Mouse (Mus musculus) brain, adult 10 weeks (tissue): ENCODE measurements around the gene Hephl1. TPM values are rescaled to one million over a fixed set of nuclear protein-coding genes. Genes with fewer than 3 reads are reported as not detected.

Source experiments
- polyA plus RNA-seq: library from polyadenylated mRNA; stranded (reverse); fragments of 350-450 nt; fragmentation: Illumina TruSeq; extraction: RNeasy Lipid Tissue Mini Kit (QIAGEN cat#74804); gene quantifications from one replicate; pipeline ENCODE4 v1.2.3, GENCODE M21; 2015; ENCODE audit warnings: low read depth, low replicate concordance

Gene Hephl1
- not detected for polyA plus RNA-seq

GRCm38 (mm10) chr9:15112008-15112407, at the start of gene Hephl1:
TSS of gene Hephl1 (minus strand) at chr9:15112108.

GRCm38 (mm10) chr9:15045084-15045669, 66.7 kb downstream of the Hephl1 start, which contains the start of gene Panx1:
TSS of gene Panx1 (minus strand) at chr9:15045478.

Other genes starting within 250 kb of the Hephl1 start
- not detected for gene Izumo1r, start 208.2 kb downstream of the Hephl1 start, polyA plus RNA-seq
- 28.1 TPM for gene Panx1, start 66.6 kb downstream of the Hephl1 start, polyA plus RNA-seq
- 16.1 TPM for gene Vstm5, start 126.9 kb upstream of the Hephl1 start, polyA plus RNA-seq
- 33.2 TPM for gene Med17, start 167.8 kb upstream of the Hephl1 start, polyA plus RNA-seq
- 31.4 TPM for gene Taf1d, start 194.1 kb upstream of the Hephl1 start, polyA plus RNA-seq
- gene 4931406C07Rik, start 194.3 kb upstream of the Hephl1 start, polyA plus RNA-seq: 24.8 TPM
- gene Cep295, start 245.7 kb upstream of the Hephl1 start, polyA plus RNA-seq: 13.4 TPM